Mouse (Mus musculus) thymus, postnatal 0 days (tissue): ENCODE results near the gene Dock1. TPM values are rescaled to one million over a fixed set of nuclear protein-coding genes. Genes with fewer than 3 reads are reported as not detected.
A peak's percentile ranks its signal among the peaks of the same experiment; 100 is the strongest.

ENCODE experiments used
- DNase-seq: peaks from one replicate; pipeline ENCODE4 v3.0.0-alpha.2; 2015; ENCODE audit warnings: low spot score
- polyA plus RNA-seq: library from polyadenylated mRNA; unstranded; fragments of >200 nt; fragmentation: Nextera tagmentation; extraction: Ambion mirVana; gene quantifications from 2 replicates; pipeline ENCODE4 v1.2.1, GENCODE M21; 2015

The Dock1 gene
- polyA plus RNA-seq, 1 experiment from 2014 or later, result 5.3 TPM

DNA sequence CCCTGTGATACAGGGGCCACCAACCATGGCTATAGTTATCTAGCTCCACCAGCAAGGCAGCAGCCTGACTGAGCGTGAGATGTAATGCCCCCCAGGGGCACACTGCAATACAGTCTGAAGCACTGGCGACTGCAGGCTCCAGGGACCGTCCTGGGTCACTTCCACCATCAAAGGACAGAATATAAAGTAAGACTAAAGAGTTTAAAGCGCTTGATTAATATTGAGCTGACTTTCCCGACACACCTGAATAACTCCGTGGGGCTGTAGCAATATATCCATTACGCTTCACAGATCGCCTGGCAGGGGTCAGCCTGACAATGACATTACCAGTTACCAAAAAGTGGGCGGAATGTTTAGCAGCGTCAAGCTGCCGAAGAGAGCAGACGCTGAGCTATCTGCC, 464.2 kb downstream of the Dock1 start:
- no peak for DNase-seq

DNA sequence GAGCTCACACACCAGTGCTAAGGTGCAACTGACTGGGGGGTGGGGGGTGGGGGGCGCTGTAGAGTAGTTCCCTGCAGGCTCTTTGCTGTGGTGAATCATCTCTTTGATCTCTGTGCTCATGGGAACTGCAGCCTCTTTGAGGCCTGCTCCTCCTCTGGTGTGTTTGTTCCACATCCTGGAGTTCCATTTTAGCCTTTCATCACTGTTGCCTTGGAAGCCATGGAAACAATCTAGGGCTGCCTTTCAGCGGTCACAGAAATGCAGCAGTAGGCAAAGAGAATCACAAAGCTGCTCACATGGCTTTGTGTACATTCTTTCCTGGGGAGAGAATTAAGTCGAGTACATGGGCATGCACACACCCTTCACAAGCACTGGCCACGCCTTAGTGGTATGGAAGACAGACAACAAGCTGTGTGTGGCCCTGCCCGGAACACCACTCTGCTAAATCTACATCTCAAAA, 468.7 kb downstream of the Dock1 start:
- peak; percentile 52 for DNase-seq

DNA sequence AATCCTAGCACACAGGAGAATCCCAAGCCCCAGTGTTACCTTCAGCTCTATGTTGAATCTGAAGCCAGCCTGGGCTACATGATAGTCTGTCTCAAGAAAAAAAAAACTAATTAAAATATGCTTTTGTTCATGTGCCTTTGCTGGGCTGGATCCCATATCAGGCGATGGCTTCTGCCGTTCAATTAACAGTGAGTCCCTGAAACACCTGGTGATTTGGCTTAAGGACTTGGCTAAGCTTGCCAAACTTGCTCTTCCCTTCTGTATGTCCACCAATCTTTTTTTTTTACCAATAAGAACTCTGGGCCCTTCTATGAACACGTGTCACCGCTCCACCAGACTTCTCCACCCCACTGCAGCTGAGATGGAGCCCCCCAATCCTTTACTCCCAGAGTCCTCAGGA, 474.3 kb downstream of the Dock1 start:
- no peak for DNase-seq

DNA sequence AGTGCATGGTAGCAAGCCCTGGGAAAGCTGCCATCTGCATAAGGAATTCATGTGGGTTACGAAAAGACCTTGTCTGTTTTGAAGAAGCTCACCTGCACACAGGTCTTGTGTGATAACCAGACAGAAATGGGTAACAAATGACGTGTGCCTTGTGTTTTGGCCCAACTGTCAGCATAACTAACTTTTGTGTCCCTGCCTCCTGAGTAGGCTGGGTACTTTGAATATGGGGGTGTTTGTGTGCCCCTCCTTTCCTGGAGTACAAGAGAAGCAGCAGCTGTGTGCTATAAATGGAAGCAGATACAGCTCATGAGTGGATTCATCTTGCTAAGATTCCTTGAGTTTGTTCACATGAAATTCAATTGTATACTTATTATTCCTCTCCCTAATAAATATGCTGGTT, 480.5 kb downstream of the Dock1 start:
- DNase-seq, result no peak

DNA sequence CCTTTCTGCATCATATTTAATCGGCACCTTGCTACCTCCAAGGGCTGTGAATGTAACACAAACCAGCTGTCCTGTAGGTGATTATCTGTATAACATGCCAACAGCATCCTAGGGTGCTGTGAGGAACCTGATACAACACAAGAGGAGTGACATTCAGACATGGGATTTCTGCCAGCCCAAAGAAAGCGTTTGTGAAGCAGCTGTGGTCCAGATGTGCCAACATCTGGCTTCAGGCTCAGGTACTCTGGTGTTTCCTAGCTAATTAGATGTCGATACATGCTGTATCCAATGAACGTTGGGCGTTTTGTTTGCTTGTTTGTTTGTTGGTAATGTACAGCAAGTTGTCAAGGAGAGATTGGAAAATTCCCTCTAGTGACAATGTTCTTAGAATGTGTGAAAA, 487.1 kb downstream of the Dock1 start:
- no peak for DNase-seq

DNA sequence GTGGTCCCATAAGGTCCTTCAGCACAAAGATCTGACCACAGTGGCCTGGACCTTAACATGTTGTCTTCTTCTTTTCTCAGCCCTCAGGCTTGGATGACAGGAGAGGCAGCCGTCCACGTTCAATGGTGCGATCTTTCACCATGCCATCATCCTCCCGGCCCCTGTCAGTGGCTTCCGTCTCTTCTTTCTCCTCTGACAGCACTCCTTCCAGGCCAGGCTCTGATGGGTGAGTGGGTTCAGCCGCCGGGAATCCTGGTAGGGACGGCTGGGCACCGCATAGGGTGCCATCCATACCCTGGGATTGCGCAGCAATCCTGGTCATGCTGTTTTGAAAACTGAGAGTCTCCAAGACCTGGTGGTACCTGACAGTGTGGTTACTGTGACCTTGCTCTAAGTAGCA, 487.9 kb downstream of the Dock1 start:
- DNase-seq, result no peak

DNA sequence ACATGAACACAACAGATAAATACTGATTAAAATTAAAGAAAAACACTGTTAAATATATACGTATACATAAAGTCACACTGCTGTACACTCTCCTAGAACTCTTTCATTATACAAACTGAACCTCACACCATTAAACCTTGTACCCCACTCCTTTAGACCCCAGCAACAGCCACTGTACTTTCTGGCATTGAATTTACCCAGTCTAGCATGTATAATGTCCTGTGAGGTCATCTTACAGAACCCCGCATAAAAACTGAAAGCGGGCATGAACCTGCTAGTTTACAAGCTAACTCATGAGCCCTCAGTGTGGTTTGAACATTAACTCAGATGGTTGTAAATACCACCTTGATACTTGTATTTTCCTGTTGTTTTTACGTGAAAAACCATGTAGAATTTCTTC, 489.2 kb downstream of the Dock1 start:
- DNase-seq, result no peak

DNA sequence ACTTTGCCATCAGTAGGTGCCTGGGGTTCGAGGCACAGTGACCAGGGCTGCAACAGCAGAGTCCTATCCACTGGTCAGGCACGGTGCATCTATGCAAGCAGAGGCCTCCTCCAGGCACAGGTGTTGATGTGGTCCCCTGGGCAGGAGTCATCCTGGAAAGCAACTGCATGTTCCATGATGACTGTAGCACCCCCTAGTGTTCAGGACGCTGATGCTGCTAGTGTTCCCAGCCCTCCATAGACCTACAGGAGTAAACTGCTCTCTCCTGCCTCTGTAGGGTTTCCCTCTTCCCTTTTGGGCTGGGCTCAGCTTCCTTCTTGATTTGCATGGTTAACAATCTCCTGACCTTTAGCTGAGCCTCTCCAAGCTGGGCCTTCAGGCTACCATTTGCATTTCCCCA, 494.7 kb downstream of the Dock1 start:
- peak; percentile 50 for DNase-seq

DNA sequence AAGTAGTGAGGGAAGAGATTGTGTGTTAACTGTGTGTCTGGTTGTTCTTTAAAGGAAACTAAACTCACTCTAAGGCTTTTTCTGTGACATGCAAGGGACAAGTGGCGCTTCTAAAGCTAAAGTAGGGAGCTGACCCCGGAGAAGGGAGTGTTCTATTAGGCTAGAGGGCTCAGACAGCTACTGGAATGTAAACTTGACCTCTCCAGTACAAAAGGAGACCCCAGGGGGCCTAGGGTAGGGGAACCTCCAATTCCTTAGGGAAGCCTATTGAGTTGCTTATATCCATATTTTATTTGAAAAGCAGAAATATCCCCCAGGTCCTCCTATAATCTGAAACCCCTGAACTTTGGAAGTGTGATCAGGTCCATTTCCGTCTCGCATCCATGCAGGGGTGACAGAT, 499.5 kb downstream of the Dock1 start:
- DNase-seq, result no peak

DNA sequence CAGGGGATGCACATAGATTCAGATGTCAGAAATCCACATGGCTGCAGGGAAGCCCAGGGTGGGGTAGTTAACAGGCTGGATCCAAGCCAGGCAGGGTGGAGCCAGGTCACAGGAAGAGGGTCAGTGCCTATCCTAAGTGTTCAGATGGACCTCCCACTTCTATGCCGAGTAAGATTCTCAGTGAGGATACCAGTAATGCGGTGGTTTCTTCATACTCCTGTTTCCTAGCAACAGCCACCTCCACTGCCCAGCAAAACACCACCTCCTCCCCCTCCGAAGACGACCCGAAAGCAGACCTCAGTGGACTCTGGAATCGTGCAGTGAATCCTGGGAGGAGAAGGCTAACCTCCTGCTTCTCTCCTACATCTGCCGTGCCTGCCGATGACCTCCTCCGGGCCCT, 501.8 kb downstream of the Dock1 start:
- DNase-seq, result no peak

DNA sequence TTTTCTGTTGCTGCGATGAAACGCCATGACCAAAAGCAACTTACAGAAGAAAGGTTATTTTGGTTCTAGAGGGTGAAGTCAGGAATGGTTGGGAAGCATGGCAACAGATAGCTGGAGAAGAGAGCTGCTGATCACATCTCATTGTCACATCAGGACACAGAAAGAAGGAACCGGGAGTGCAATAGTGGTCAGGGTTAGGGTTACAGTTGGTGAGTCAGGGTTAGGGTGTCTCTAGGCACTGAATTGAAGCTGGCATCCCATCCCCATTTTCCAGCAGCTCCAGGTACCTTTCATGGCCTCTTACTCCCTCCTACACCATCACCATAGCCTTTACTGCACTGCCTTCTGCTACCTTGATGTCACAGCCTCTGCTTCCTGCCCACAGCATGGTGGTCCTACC, 523.7 kb downstream of the Dock1 start:
- no peak for DNase-seq

DNA sequence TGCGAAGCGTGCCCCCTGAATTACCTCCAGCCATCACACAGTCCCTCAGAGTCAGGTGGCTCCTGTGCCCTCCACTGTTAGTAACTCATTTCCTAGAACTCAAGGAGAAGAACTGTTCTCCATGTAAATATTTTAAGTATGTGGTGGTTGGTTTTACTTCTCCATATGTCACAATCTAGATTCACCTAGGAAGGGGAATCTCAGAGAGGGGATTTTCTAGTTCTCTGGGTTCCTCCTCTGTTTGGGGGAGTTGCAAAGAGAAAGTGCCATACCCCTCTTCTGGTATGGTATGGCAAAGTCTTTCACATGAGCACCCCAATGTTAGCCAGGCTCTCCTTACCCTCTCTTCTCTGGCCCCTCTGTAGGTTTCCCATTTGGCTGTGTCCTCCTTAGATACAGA, 525.2 kb downstream of the Dock1 start:
- no peak for DNase-seq

DNA sequence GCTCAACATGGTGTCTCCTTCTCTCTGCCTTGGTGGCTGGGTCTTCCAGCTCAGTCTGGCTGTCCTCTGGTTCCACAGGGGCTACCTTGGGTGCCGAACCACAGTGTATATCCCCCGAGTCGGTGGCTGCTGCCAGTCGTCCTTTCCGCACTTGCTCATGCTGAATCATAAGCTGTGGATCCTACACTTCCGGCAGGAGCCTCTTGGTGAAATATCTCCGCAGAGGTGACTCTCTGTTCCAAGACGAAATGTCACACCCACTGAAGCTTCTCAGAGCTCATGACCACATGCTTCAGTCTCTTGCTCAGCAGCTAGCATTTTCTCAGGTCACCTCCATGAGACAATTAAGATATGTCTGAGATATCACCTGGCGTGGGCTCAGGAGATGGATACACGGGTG, 526.4 kb downstream of the Dock1 start:
- no peak for DNase-seq

DNA sequence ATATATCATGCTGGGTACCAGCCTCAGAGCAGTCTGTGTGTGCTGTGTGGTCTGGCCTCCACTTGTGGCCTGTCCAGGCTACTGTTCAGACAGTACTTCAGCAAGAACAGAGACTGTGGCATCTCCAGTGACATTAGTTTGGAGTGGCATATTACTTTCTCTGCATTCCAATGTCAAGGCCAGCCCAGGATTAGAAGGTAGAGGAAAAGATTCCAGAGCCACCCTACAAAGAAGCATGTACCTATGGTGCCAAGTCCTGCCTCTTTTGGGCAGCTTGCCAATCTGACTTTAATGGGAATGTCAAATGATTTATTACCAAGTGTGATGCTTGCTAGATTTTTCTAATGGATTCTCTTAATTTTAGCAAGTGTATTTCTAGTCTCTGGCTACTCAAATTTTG, 533.5 kb downstream of the Dock1 start:
- DNase-seq, result no peak

DNA sequence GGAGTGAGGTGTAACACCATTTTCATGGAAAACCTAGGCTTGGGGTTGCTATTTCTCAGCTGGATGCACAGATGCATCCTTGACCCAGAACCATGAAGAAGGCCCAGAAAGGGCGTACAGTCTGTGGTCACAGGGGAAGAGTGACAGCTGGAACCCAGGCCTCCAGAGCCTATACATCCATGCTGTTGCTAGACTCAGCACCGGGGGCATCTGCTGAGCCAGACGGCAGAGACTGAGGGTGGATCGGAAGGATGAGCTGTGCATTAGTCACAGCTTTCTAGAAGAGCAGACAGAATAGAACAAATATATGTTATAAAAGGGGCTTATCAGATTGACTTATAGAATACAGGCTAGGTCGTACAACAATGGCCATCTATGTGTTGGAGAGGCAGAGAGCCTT, 534.7 kb downstream of the Dock1 start:
- DNase-seq, result no peak

DNA sequence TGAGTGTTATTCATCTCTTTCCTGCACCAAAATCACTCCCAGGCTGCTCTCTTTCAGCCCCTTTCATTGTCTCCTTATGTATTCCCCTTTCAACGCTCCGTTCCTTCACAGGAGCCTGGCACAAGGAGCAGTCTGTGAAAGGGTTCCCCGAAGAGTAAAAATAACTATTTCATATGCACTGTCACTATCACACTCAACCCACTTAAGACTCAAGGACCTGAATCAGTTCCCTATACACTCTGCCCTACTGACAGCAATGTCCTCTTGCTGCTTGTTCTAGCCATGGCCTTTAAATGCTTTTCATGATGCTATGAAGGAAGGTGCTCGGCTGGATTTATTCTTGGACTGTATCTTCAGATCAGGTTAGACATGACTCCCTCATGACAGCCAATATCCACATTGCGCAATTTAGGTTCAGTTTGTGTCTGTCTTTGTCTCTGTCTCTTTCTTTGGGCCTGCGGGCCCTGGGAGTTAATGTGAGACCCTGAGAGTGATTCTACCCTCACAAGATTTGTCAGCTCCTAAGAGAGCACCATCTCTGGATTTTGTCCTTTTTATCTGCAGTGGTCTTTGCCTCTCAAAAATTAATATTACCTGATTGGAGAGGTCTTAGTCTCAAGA, 538.6 kb downstream of the Dock1 start:
- no peak for DNase-seq

DNA sequence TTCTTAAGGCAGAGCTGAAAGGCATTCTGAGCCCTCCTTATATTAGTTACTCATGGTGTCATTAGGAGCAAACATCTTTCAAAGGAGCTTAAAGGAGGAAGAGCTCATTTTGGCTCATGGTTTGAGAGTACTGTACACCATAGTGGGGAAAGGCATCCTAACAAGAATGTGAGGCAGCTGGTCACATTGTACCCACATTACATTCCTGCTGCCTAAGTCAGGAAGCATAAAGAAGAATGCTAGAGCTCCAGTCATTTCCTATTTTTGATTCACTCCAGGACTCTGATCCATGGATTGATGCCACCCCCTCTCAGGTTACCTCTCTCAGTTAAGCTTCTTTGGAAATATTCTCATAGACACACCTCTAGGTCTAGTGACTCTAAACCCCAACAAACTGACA, 539.8 kb downstream of the Dock1 start:
- DNase-seq, result no peak

DNA sequence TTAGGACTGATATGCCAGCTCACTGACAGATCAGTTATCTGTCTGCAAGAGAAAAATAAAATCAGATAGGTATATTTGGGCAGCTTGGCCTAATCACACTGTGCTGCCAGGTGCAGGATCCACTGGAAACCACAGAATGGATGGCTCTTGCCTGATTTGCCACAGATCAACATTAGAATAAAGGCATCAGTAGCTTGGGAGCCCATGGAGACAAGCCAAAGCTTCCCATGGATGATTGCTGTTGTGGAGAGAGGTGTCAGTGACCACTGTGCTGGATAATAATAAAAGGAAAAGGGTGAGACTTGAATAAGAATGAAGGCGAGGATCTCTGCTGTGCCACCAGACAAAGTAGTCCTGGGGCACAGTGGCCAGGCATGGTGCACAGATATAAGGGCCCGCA, 540.4 kb downstream of the Dock1 start:
- DNase-seq, result no peak

DNA sequence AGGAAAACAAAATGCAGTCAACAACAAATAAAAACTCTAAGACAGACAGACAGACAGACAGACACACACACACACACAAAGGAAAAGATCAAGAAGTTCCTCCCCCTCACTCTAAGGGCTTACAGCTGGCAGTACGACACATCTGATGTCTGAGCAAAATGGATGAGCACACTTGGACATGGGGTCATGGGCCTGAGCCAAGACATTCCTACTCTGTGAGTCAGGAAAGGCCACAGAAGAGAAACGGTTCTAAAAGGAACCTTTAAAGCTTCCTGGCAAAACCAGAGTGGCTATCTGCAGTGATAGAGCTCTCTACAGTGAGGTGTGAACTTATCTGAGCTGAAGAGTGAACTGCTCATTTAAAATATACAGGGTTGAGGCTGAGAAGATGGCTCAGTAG, 542.1 kb downstream of the Dock1 start:
- no peak for DNase-seq

DNA sequence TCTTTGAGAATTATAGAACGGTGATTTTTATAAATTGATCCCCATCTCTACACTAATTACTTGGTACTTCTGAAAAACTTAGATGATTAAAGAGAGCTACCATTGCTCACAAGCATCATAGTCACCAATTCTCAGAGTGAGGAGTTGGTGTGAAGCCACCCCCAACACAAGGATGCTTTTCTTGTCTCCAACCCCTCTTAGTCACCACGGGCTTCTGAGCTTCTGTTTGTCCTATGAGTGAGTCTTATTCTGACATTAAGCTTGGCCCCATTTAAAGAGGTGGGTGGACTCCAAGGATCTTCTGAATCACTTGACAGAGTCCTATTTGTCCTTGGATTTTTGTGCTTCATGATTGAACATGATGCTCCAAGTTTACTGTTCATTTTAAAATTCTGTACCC, 551.0 kb downstream of the Dock1 start:
- no peak for DNase-seq
